Mouse (Mus musculus) olfactory bulb, adult 2 months (tissue): ENCODE data around the gene Ppp1r12b.

Experiments used
- CTCF ChIP-seq: fragments of 200-500 bp; IDR thresholded peaks from 2 replicates; pipeline ENCODE4 v1.5.1; 2012; ENCODE audit warnings: low read depth, mild to moderate bottlenecking, low read length, moderate library complexity; ENCODE audit not compliant: insufficient read depth
- POLR2A ChIP-seq: fragments of 200-500 bp; IDR thresholded peaks from 2 replicates; pipeline ENCODE4 v1.6.1; 2012; ENCODE audit warnings: mild to moderate bottlenecking, low read depth, low read length, moderate library complexity; ENCODE audit not compliant: insufficient read depth

DNA sequence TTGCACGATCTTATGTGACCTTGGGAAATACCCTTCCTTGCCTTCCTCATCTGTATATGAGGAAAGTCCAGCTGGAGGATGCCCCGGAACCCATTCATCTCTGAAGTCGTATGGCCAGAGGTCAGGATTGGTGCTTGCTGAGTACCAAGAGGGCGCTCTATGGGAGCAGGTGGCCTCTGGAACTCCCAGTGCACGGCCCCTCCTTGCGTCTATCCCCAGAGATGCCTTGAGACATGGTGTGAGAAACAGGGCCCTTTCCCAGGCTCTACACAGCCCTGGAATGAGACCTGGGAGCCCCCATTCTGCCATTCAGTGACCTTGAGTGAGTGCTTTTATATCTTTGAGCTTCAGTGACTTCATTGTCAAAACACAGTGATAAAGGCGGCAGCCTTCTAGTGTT is 244.7 kb downstream of the Ppp1r12b start:
- TF ChIP-seq POLR2A (no peak), CTCF (no peak)
